Mouse (Mus musculus): Measurements from ENCODE around the gene Cacna2d2.

Cacna2d2 gene

DNA sequence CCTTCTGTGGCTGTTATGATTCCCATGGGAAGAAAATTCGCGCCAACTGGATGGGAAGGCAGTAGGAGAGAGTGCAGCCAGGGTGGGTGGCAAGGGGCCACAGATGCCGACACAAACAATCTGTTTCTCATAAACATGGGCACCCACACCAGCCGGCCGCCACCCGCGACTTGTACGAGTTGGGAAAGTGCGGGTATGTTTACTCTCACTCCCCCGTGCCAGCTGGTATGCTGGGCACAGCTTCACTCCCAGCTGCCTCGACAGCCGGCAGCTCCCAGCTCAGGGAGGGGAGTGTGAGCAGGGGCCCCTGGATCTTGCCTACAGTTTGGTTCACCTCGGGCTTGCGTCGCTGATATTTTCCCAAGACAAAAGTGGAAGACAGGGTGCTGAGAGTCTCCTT is 57.3 kb downstream of the Cacna2d2 start:
- DNase-seq (ENCODE audit: low spot score in 2 of 2), result no peak

DNA sequence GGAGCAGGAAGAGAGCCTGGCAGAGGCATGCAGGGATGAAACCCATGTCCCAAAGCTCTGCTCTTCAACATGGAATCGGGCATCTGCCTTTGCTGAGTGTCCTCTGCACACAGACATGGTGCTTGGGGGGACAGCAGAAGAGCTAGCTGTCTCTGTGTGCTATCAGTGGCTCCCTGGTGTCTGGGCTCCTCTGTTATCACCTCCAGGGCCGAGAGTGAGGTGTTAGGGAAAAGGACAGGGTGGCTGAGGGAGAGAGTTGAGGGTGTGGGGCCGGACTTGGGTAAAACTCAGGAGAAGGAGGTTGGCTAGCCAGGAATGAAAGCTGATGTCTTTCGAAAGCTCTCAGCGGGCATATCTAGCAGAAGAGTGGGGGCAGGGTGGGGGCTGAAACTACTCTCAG is 63.5 kb downstream of the Cacna2d2 start:
- DNase-seq (ENCODE audit: low spot score in 2 of 2), result no peak

DNA sequence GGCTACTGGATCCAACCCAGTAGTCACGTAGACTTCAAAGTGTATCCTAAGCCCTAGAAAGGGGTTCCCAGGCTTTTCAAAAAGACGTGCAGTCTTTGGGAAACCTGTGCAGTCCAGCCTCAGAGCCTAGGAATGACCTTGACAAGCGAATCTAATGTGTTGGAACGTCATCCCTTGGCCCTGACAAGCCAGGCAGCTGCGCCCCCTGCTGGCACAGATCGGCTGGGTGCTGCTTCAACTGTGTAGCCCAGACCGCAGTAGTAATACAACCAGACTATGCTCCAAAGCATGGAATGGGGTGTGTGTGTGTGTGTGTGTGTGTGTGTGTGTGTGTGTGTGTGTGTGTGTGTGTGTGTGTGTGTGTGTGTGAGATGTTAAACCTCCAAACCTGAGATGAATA is 64.1 kb downstream of the Cacna2d2 start:
- DNase-seq (ENCODE audit: low spot score in 2 of 2), result peak; percentile 44 to 80

DNA sequence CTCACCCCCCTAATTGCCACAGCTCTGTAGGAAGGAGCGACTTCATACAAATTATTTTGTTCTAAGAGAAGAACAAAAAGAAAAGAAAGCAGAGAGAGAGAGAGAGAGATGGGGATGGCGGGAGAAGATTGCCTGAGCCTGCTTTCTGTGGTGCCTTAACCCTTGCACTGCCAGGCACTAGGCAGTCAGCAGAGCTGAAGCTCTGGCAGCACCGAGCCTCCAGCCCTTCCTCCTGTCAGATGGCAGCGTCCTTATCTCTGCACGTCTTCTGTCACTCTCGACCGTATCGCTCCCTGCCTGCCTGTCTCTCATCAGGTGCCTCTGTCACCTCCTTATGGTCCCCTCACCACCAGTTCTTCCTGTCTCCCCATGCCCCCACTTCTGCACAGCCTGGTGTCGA is 64.7 kb downstream of the Cacna2d2 start:
- DNase-seq (ENCODE audit: low spot score in 2 of 2), result no peak

DNA sequence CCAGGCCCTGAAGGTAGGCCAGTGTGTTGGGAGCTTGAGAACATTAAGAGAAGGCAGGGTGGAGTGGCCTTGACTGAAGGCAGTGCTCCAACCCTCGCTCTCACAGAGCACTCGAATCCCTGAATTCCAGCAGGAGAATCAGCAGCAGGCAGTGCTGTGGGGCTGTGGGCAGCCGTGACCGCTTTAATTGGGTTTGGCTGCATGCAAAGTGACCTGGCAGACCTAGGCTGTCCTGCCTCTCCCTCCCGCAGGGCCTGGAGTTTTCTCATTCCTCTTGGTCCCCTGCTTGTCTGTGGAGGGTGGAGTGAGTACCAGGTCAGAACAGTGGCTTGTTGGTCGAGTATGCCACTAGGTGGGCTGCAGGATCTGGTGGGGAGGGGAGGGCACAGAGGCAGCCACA is 66.2 kb downstream of the Cacna2d2 start:
- no peak for DNase-seq (ENCODE audit: low spot score in 2 of 2)

DNA sequence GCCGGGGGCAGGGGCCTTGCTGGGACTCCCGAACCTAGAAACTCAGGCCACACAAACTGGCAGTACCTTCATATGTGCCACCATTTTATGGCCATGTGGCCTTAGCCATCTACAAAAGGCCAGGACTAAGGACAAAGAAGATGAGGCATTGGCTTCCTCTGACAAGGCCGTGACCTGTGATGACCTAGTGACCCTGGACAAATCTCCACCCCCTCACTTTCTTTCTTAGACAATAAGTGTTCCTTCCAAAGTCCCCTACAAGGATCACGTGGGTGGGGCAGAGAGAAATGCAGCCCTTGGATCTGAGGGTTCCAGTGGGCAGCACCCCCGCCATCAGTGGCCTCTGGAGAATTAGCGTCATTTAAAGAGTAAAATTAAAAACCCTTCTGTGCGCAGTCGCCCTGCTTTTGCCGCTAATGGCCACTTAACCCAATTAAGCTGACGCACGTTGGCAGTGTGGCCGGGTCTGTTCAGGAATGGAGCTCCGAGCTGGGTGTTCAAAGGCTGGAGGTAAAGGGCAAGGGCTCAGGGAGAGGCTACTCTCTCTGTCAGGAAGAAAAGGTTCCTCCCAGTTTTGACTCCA is 69.9 kb downstream of the Cacna2d2 start:
- no peak for DNase-seq (ENCODE audit: low spot score in 2 of 2)

DNA sequence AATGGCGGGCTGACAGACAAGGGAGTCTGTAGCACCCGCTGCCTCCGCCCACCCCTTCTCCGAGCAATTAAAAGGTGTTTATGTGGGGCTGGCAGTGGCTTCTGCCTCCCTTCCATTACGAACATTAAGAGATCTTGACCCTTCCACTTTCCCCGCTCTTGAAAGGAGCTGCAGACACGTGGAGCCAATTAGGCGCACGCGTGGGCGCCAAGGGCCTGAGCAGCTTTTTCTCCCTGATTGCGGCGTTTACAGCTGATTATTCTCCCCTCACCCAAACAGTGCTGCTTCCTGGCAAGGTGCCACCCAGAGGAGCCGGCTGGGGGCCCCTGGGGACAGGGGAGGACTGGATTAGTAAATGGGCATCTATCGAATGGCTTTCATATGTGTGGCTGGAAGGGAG is 71.0 kb downstream of the Cacna2d2 start:
- no peak for DNase-seq (ENCODE audit: low spot score in 2 of 2)

DNA sequence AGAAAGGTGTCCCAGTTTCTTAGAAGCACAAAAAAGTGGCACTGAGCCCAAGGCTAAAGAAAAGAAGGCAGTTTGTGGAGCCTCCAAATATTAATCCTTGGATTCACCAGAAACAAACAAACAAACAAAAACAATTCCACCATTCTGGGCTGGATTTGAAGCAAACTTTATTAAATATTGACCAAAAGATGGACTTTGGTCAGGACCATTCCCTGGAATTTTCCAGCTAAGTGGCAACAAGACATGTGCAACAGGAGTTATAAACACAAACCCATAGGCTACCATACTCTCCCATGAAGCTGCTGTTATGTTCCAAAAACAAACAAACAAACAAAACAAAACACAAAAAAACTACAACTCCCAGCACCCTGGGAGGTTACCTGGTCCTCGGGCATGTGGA is 74.6 kb downstream of the Cacna2d2 start:
- no peak for DNase-seq (ENCODE audit: low spot score in 2 of 2)

DNA sequence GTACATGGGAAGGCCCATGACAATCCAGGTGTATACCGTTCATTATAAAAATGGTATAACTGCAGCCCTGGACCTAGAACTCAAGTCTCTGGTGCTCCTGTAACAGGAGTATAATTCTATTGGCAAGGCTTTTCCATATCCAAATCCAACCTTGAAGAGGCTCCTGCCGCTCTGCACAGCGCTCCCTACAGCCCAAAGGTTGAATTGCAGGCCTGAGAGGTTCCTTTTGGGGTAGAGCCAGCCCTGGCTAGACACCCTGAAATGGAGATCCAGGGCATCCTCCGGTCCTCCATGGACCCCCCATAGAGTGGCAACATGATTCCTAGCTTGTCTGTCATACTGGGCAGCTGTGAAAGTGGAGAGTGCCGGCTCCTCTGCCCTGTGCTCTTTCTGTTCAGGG is 79.6 kb downstream of the Cacna2d2 start:
- no peak for DNase-seq (ENCODE audit: low spot score in 2 of 2)

DNA sequence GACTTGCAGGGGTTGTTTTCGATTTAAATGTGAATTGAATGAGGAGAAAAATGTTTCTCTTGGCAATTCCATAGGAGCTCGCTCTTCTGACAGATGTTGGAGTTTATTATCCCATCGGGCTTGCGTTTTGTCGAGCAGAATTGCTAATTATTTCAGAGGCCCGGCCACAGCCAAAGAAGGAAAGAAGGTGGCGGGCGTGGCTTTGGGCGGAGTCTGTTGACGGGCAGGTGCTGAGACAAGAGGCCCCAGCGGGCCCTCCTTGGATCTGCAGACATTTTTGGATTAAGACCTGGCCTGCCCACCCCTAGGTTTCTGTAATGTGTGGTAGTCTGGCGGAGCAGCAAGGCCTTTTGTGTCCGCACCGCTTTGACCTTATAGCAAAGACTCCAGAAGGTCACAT is 80.2 kb downstream of the Cacna2d2 start:
- no peak for DNase-seq (ENCODE audit: low spot score in 2 of 2)

DNA sequence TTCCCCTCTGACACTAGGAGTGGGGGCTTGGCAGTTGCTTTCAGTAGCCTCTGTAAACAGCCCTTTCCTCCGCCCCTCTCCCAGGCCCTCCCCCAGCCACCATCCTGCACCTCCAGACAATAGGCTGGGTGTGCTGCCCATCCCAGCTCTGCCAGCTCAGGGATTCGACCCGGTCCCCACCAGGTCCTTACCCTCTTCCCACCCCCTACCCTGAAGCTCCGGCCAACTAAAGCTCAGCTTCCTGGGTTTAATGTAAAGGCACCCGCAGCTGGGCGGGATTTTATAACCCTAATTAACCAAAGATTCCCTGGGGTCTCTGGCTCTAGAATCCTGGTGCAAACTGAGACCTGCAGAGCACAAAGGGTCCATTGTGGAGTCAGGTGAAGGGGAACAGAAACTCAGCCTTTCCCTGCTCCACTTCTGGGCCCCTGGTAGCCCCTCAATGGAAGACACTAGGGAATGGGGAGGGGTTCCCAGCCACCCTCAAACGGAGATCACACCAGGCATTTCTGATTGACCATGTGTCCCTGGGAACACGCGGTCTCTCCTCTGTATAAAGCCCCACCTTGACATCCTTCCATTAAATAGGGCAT is 81.2 kb downstream of the Cacna2d2 start:
- no peak for DNase-seq (ENCODE audit: low spot score in 2 of 2)

DNA sequence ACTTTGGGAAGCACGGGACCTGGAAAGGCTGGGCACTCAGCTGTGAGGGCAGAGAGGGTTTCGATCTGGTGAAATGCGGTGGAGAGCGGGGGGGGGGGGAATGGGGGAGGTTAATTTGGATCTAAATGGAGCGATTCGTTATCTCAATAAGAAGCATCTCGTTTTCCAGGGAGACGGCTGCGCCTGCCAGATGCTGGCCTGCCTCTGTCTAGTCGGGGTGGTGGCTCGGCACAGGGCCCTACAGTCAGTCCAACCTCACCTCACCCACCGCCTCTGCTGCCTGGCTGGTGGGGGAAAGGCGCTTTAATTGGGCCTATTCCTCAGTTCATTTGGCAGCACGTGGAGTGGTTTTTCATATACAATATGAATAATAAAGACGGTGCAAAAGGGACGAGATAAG is 81.9 kb downstream of the Cacna2d2 start:
- no peak for DNase-seq (ENCODE audit: low spot score in 2 of 2)

DNA sequence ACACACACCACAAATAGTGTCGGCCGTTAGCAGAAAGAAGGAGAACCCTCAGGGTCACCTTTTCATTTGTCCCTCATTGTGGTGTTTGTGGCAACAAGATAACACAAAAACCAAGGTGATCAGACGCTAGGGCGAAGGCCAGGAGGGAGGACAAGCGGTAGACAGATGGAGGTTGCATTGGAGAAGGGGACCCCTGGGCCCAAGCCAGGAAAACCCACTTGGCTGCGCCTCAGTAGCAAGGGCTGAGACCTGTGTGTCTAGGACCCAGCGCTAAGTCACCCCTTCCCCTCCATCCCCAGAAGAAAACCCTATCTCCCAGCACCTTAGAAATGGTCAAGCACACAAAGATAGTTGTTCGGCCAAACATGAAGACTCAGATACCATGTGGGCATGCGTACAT is 82.6 kb downstream of the Cacna2d2 start:
- no peak for DNase-seq (ENCODE audit: low spot score in 2 of 2)

DNA sequence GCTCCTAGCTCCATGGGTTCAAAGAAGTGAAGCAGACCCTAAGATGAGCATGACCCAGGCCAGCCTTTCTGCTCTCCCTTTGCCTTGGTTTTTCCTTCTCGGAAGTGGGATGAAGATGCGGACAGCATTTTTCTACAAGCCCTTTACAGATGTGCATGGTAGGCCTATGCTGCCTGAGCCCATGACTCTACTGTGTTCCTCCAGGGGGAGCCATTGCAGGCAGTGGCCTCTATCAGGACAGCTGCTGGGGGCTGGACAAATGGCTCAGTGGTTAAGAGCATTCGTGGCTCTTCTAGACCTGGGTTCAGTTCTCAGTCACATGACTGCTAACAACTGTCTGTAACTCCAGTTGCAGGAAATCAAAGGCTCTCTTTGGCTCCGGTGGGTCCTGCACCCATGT is 83.4 kb downstream of the Cacna2d2 start:
- no peak for DNase-seq (ENCODE audit: low spot score in 2 of 2)

DNA sequence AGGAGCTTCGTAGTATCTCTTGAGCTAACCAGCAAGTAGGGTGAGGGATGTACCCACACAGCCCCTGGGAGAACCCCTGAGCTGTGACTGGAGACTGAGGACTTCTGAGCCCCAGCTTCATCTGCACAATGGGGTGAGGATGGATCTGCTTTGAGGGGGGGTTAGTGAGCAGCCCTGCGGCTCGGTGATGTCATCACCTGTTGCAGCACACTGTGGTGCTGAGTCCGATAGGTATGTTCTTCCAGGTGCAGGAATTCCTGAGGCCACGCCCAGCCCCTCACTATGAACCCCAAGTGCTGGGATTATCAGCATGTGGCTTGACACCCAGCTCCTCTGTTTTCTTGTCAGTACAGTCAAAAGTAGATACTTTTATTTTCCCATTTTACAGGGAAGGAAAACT is 84.3 kb downstream of the Cacna2d2 start:
- DNase-seq (ENCODE audit: low spot score in 2 of 2), result no peak

DNA sequence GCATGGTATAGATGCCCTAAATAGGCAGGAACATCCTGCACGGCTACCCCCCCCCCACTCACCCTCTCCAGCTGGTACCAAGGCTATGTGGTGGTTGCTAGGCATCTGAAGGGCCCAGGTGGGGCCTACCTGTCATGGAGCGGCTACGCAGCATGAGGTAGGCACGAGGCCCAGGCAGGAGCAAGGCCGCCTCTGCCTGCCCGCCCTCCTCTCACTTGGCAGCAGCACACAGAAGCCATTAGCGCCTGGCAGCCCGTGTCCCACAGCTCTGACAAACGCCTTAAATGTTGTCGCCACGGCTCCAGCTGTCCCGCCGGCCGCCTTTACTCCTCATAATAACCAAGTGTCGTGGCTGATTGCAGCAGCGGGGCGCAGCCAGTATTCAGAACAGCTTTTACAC is 84.9 kb downstream of the Cacna2d2 start:
- no peak for DNase-seq (ENCODE audit: low spot score in 2 of 2)

DNA sequence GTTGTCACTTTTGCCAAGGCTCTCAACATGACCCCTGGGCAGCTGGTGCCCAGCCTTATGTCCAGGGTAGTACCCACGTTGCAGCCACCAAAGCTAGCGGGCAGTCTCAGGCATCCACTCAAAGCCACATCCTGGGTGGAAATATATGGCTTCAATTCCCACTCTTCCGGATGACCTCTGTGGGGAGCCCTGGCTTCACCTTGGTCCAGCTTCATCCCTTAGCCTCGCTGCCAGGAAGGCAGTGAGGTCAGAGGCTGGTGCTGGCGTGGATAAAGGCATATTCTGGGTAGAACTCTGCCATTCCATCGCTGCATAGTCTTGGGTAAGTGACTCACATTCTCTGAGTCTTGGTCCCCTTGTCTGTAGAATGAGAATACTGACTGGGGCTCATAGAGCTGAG is 85.4 kb downstream of the Cacna2d2 start:
- DNase-seq (ENCODE audit: low spot score in 2 of 2), result no peak

DNA sequence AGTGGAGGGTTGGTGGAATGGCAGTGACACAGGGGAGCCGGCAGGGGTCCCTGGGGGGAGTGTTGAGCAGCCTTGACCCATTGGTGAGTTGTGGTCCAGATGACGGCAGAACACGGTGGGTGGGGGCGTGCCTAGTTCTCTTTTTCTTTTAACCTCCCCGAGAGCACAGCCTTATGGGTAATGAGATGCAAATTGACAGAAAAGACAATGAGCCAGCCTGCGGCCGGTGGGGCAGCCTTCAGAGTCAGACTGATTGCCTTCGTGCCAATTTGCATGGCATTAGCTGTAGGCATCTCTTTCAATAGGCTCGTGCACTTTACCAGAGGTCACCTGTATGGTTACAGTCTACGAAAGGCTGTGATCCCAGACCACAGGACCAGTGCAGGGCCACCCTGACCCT is 86.7 kb downstream of the Cacna2d2 start:
- DNase-seq (ENCODE audit: low spot score in 2 of 2), result no peak

DNA sequence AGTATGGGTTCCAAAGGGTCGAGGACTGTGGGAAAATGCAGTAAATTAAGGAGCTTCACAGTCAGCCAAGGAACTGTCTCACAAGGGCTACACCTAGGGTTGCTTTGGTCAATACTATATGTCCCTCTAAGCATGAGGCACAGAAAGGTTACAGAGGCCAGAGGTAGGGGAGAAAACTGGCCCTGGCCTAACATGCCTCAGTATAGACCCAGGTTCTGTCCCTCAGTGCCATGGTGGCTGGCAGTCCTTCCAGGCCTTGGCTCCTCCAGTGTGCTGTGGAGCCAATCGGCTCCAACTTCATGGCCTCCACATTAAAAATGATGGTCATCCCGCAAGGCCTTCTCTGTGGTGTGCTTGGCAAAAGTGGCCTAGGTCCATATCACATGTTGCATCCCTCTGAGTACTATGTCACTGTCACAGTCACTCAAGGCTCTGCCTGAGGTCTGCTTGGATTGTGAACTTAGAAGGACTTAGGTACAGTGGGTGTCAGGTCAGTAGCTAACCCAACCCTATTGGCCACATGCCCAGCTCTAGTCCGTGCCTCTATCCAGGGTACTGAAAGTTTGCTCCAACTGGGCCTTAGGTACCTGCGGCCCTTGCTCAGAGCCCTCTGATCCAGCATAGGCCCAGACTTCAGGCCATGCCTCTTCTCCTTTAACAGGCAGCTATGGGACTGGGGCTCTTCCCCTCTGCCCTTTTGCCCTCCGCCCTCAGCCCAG is 87.3 kb downstream of the Cacna2d2 start:
- DNase-seq (ENCODE audit: low spot score in 2 of 2), result peak in 1 of 2 experiments; percentile 7

DNA sequence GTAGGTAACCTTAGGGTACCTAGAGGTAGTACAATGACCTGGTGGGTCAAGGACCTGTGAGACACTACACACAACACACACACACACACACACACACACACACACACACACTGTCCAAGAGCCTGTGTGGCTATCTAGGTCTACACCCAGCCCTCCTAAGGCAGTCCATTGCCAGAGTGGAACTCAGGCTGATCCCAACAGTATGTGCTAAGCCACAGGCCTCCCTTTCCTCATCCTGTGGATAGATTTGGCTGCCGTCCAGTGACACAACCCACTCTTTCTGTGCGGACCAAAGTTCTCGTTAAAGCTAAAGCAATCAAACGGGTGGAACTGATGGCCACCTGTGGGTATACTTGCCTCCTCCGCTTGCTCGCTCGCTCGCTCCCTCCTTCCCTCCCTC is 90.7 kb downstream of the Cacna2d2 start:
- DNase-seq (ENCODE audit: low spot score in 2 of 2), result no peak

DNA sequence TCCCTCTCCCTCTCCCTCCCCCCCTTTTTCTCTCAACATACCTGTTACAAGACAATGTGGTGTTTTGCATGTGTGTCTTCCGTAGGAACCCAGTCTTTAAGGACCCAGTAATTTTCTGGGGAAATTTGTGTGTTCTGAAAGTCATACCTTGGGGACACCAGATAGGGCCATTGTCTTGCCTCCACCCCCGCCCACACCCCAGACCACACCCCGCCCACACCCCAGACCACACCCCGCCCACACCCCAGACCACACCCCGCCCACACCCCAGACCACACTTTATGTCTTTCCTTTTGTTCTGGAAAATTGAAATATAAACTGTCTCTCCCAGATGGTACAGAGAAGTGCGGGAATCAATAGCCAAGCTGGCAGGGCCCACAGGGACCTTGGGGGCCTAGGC is 91.2 kb downstream of the Cacna2d2 start:
- no peak for DNase-seq (ENCODE audit: low spot score in 2 of 2)

DNA sequence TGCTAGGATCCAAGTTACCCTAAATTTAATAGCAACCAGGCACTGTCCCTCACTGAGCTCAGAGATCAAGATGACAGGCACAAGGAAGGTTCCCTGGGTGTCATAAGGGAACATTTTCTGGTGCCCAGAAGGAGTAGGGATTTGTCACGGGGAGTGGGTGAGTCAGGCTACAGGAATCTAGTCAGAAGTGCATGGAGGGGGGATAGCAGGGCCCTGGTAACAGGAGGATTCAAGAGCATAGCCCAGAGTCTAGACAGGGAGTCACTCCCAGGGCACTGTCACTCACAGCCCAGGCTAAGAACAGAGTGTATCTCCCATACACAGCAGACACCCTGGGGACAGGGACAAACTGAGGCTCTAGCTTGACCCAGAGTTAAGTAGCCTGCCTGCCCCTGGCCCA is 94.1 kb downstream of the Cacna2d2 start:
- DNase-seq (ENCODE audit: low spot score in 2 of 2), result no peak

DNA sequence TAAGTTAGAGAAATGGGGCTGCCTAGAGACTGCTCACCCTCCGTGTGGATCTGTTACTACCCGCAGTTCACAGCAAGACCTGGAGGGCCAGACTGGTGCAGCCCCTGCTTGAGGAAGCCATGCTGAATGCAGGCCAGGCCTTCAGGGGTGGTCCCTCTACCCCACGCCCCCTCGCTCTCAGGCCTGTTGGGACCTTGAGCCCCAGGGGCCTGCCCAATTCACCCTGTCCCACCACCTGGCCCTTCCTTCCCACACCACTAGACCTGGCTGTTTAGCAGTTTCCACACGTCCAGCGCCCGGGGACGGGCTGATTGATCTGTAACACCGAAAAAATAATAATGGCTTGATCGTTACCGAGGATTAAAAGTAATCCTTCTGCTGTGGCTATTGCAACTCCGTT is 94.8 kb downstream of the Cacna2d2 start:
- no peak for DNase-seq (ENCODE audit: low spot score in 2 of 2)

DNA sequence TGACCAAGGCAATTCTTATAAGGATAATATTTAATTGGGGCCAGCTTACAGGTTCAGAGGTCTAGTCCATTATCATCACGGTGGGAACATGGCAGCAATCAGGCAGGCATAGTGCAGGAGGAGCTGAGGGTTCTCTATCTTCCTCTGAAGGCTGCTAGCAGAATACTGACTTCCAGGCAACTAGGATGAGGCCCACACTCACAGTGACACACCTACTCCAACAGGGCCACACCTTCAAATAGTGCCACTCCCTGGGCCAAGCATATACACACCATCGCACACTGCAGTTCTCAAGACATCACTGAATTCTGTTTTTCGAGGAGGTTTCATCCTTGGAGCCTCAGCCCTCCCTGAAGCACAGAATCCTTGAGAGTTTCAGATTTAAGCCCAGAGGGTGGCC is 96.9 kb downstream of the Cacna2d2 start:
- no peak for DNase-seq (ENCODE audit: low spot score in 2 of 2)

All from urinary bladder, adult 18-20 months (tissue).